ENCODE assay signal across 9 mouse cellular contexts in the genomic region with DNA sequence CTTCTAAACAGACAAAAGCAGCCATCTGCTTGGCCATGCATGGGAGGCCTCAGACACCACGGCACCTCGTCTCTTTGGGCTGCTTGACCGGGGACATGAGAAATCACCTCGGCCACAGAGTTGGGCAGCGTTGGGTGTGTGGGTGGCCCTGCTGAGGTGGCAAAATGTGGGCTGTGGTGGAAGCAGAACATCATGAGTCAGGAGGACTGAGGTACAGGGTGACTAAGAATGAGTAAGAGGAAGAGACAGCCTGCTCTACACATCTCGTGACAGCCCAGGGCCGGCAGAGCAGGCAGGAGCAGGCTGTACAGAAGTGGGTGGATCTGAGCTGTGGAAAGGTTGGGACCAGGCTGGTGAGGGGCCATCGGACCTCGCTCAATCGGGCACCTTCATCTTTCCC. TPM values are rescaled to one million over a fixed set of nuclear protein-coding genes. Genes with fewer than 3 reads are reported as not detected.
DNase-seq lines count a peak whose midpoint lies in the region; ATAC-seq lines count a peak whose summit lies in the region.
"Had no signal": no experiment of that assay in that cellular context is flagged by ENCODE, and none has a peak within 500 bp of the region (broad histone marks: within the 10 kb centered on the region; RNA-seq: fewer than 3 reads in every experiment).

No protein-coding gene starts in this region.

- ATAC-seq in hindbrain, embryonic 11.5 days (ENCODE audit: low FRiP score): no peak

- no peaks in the 10 kb centered on the region for H3K9me3 ChIP-seq in hindbrain, embryonic 11.5 days (ENCODE audit: control insufficient read depth, low read length)

- peak; percentile 63 to 72 for DNase-seq in left cerebral cortex, adult 18-20 months (ENCODE audit: low spot score in 2 of 2)
- DNase-seq in left cerebral cortex, postnatal 10 days (ENCODE audit: extremely low spot score in 1 of 2, low spot score in 2 of 2): no peak
- peak; percentile 85 for DNase-seq in Muller cell, postnatal 12 days (ENCODE audit: inconsistent ontology term)
- peak; percentile 14 to 33 for DNase-seq in frontal cortex, postnatal 14 days (ENCODE audit: low spot score in 2 of 2)
- peak; percentile 25 for DNase-seq in lung, postnatal 14 days
- DNase-seq in cerebellum, postnatal 14 days: no peak
- DNase-seq in hindbrain, embryonic 11.5 days (ENCODE audit: low spot score): no peak
- no peak for DNase-seq in gastrocnemius, postnatal 14 days

- H3K27ac ChIP-seq in hindbrain, embryonic 11.5 days (ENCODE audit: low read depth, low read length): no peak overlapping the region

- no peak overlapping the region for H3K4me3 ChIP-seq in hindbrain, embryonic 11.5 days (ENCODE audit: low read depth, low read length)

- no peak overlapping the region for H3K9ac ChIP-seq in hindbrain, embryonic 11.5 days (ENCODE audit: low read depth, low read length)

- intact Hi-C loops in left cerebral cortex, postnatal 10 days (cut with DNase I): no loop called here
- intact Hi-C loops in gastrocnemius, postnatal 14 days (cut with DNase I; ENCODE audit: low total_unique reads): no loop called here

- WGBS in hindbrain, embryonic 11.5 days: 85% methylated on average over 10 of the region's 10 CpGs

- 0 out of 2 replicates have a peak, but pooled peaks cover 3% of the 10 kb centered on the region for H3K36me3 ChIP-seq in hindbrain, embryonic 11.5 days (ENCODE audit: control insufficient read depth, insufficient read depth, low read length)

- no peaks in the 10 kb centered on the region for H3K27me3 ChIP-seq in hindbrain, embryonic 11.5 days (ENCODE audit: control insufficient read depth, insufficient read depth, low read length)

- no peaks in the 10 kb centered on the region for H3K4me1 ChIP-seq in hindbrain, embryonic 11.5 days (replicated peaks; ENCODE audit: control insufficient read depth, insufficient read depth, low read length)

- no peak overlapping the region for H3K4me2 ChIP-seq in hindbrain, embryonic 11.5 days (replicated peaks; ENCODE audit: low read depth, low read length)

RNA-seq across cellular contexts. Expression of gene Dhx34, which starts 14.3 kb away (rescaled TPM):
- total RNA-seq in left cerebral cortex, adult 18-20 months (2021): 10 to 100 TPM; 11.3 to 13.4 TPM
- total RNA-seq in left cerebral cortex, postnatal 10 days (2021): 10 to 100 TPM; 10.3 to 10.5 TPM
- polyA plus RNA-seq in hindbrain, embryonic 11.5 days (2014; fragmentation: Nextera tagmentation; extraction: Ambion mirVana): 7.9 and 9.1 TPM in 2 replicates
- 1 to 10 TPM; 4.2 to 4.6 TPM for total RNA-seq in gastrocnemius, postnatal 14 days (2021)

RNA-seq across cellular contexts. Expression of gene Meis3, which starts 32.6 kb away (rescaled TPM):
- total RNA-seq in left cerebral cortex, adult 18-20 months (2021): 10 to 100 TPM; 39.8 to 41.7 TPM
- 10 to 100 TPM; 42.4 to 46.4 TPM for total RNA-seq in left cerebral cortex, postnatal 10 days (2021)
- 122 and 135 TPM in 2 replicates for polyA plus RNA-seq in hindbrain, embryonic 11.5 days (2014; fragmentation: Nextera tagmentation; extraction: Ambion mirVana)
- total RNA-seq in gastrocnemius, postnatal 14 days (2021): 1 to 10 TPM; 2.5 to 3.1 TPM

RNA-seq across cellular contexts. Expression of gene C5ar2, which starts 36.5 kb away (rescaled TPM):
- total RNA-seq in left cerebral cortex, adult 18-20 months (2021): under 1 TPM; 0.58 to 0.73 TPM
- total RNA-seq in left cerebral cortex, postnatal 10 days (2021): under 1 TPM; 0.53 to 0.79 TPM
- polyA plus RNA-seq in hindbrain, embryonic 11.5 days (2014; fragmentation: Nextera tagmentation; extraction: Ambion mirVana): 0.04 and 0.11 TPM in 2 replicates
- total RNA-seq in gastrocnemius, postnatal 14 days (2021): under 1 TPM; 0.20 to 0.27 TPM
- polyA plus RNA-seq: limb, embryonic 11.5 days had no signal

RNA-seq across cellular contexts. Expression of gene C5ar1, which starts 51.8 kb away (rescaled TPM):
- total RNA-seq in left cerebral cortex, adult 18-20 months (2021): 1 to 10 TPM; 1.2 to 2.4 TPM
- under 1 TPM; 0.71 to 0.83 TPM for total RNA-seq in left cerebral cortex, postnatal 10 days (2021)
- polyA plus RNA-seq in hindbrain, embryonic 11.5 days (2014; fragmentation: Nextera tagmentation; extraction: Ambion mirVana): 0.46 and 1.3 TPM in 2 replicates
- total RNA-seq in gastrocnemius, postnatal 14 days (2021): 1 to 10 TPM; 2.6 to 3.1 TPM

Comparison
In these comparisons a context has a peak if more than half of its experiments do, and no peak if none do; other contexts are left out.
1. DNase-seq: peak in left cerebral cortex, adult 18-20 months (2 of 2), Muller cell, postnatal 12 days (single experiment), frontal cortex, postnatal 14 days (2 of 2) and lung, postnatal 14 days (single experiment); none in left cerebral cortex, postnatal 10 days (0 of 2), cerebellum, postnatal 14 days (0 of 2), hindbrain, embryonic 11.5 days (single experiment) and gastrocnemius, postnatal 14 days (single experiment).
2. RNA of gene Meis3, which starts 32.6 kb away (total RNA-seq): 42.4 to 46.4 TPM in left cerebral cortex, postnatal 10 days and 39.8 to 41.7 TPM in left cerebral cortex, adult 18-20 months; 2.5 to 3.1 TPM in gastrocnemius, postnatal 14 days; every median in the first group is over 10 times any median in the second.